Mouse (Mus musculus): ENCODE results near the gene Ndufa7.
"Not testable (repeated sequence)": the region's sequence is repeated elsewhere in the genome, so short reads cannot be mapped to it uniquely, and the experiment has no call there.

The Ndufa7 gene

DNA sequence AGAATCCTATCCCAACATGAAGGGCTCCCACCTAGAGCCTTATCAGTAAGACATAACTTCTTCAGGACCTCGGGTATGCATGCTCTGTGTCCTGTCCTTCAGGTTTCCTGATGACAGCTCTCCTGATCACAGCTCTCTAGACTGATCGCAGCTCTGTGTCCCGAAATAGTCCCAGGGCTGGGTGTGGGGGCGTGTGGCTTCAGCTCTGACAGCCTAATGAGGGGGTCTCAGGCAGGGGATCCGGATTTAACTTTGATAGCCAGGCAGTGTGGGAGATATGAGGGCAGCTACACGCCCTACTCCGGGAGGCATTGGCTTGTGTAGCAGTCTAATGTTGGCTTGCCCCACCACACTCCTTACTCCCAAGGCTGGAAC, 13.2 kb upstream of the Ndufa7 start:
- no peak for DNase-seq (ENCODE audit: low spot score)

DNA sequence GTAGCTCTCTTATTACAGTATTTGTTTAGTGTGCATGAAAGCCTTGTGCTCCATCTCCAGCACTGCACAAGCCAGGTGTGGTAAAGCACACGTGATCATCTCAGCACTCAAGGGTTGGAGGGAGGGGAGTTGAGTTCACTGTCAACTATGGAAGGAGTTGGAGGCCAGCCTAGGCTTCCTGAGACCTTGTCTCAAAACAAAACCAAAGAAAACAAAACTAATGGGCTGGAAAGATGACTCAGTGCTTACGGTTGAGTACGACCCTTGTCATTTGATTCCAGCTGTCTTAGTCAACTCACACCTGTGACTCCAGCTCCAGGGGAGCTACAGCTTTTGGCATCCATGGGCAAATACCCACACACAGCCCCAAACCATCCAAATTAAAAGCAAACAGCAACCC, 11.9 kb upstream of the Ndufa7 start:
- no peak for DNase-seq (ENCODE audit: low spot score)

DNA sequence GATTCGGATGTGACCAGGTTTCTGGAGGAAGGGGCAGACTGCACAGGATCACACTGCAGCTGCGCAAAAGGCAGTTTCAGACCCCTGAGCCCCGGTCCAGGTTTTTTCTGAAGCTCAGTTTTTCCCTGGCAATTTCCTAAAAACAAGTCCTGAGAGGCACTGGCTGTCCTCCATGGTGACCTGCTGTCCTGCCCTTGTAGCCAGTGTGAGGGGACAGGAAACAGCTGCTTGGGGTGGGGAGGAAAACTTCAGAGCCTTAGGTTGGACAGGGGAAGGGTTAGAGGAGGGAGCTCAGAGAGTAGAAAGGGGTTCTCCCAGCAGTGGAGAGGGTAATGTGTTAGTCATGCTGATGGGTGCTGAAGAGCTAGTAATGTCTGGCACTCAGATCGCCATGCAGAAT, 11.4 kb upstream of the Ndufa7 start:
- no peak for DNase-seq (ENCODE audit: low spot score)

DNA sequence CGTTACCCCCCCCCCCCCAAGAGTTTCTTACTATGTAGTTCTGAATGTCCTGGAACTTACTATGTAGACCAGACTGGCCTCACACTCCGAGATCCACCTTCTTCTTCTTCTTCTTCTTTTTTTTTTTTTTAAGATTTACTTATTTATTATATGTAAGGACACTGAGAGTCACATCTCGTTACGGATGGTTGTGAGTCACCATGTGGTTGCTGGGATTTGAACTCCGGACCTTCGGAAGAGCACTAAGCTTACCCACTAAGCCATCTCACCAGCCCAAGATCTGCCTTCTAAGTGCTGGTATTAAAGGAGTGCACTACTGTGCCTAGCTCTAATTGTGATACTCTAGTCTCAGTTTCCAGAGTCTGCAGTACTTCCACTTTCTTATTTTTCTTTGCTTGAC, 9.0 kb upstream of the Ndufa7 start:
- DNase-seq (ENCODE audit: low spot score) = no peak

DNA sequence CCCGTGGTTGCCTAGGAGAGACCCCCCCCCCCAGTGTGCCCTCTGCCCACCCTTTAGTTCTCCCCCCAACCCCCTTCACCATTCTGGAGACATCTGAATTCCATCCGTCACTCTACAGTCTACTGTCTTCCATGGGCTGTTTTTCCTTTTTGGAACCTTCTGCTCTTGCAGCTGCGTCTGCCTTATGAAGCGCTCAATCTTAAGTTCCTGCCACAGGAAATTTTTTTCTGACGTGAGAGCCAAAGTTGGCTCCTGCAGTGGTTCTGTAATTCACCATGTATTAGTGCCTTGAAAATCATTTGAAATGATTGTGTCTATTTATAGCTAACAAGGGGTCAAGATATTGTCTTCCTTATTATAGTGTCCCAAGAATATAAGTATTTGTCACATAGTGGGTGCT, 7.8 kb upstream of the Ndufa7 start:
- DNase-seq (ENCODE audit: low spot score) = no peak

DNA sequence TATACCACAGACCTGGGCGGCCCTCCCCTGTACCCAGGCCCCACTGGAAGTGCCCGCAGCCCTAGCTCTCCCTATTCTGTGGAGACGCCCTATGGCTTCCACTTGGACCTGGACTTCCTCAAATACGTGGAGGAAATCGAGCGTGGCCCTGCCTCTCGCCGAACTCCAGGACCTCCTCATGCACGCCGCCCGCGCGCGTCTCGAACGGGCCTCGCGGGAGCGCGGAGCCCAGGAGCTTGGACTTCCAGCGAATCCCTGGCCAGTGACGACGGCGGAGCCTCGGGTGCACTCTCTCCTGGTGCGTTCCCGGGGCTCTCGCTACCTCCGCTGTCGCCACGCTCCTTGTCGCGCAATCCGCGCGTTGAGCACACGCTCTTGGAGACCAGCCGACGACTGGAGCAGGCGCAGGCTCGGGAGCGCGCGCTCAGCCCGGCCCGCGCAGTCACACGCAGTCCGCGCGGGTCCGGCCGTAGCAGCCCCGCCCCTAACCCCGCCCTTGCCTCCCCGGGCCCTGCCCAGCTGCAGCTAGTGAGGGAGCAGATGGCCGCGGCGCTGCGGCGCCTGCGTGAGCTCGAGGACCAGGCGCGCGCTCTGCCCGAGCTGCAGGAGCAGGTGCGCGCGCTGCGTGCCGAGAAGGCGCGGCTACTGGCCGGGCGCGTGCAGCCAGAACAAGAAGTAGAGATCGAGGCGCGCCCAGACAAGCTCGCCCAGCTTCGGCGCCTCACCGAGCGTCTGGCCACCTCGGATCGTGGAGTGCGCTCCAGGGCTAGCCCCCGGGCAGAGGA, 7.0 kb upstream of the Ndufa7 start:
- peak; percentile 55 for DNase-seq (ENCODE audit: low spot score)

DNA sequence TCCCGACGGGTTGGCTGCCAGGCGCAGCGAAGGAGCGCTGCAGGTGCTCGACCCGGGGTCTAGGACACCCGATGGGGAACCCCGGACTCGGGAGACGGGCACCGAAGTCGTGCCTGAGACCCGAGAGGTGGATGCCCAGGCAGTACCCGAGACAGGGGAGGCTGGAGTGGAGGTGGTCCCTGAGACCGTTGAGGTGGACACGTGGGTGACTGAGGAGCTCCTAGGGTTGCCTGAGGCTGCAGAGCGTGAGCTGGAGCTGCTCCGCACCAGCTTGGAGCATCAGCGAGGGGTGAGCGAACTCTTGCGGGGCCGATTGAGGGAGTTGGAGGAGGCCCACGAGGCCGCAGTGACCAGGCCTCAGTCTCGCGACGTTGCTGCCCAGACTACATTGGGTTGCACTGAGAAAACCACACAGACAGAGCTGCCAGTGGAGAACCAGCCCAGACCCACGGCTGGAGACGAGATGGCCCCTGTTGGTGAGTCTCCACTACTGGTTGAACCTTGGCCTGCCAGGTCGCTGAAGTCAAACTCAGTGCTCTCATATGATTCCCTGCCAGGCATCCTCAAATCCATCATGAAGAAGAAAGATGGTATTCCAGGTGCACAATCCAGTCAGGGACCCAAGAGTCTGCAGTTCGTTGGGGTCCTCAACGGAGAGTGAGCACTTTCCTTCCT, 6.3 kb upstream of the Ndufa7 start:
- DNase-seq (ENCODE audit: low spot score) = no peak

DNA sequence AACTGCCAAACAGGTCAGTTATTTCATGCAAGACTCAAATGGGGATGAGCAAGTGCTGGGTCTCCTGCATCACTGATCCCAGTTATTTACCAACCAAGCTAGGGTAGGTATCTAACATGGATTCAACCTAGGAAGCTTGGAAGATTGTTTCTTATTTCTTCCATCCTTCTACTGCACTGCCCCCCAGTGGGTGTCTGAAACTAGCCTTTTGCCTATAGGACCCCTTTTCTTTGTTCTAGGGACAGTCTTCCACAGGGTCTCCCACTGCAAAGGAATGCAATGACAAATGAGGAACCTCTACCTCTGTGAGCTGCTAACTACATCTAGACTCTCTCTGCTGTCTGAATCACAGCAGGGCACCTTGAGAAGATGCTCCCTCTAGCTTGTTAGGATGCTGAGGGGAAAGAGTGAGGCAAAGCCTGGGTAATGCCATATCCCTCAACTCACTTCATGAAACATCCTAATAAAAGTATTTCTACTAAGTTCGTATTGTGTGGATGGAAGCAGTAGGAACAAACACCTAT, 1.9 kb upstream of the Ndufa7 start:
- no peak for DNase-seq (ENCODE audit: low spot score)

DNA sequence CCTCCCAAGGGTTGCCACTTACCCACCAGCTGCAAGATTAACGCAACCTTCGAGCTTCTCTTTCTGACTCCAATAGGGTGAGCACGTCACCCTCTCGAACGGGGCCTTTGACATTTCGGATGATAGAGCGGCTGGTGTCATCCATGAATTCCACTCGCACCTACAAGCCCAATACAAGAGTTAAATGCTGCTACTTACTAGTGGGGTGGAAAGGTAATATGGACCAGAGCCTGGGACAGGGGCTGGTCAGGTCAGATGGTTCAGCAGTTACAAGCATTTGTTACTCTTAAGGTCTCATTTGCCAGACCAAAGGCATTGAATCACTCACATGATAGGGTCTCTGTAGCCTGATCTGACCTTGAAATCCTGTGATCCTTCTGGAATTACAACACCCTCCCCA, 1.2 kb upstream of the Ndufa7 start:
- DNase-seq (ENCODE audit: low spot score) = not testable (repeated sequence)

DNA sequence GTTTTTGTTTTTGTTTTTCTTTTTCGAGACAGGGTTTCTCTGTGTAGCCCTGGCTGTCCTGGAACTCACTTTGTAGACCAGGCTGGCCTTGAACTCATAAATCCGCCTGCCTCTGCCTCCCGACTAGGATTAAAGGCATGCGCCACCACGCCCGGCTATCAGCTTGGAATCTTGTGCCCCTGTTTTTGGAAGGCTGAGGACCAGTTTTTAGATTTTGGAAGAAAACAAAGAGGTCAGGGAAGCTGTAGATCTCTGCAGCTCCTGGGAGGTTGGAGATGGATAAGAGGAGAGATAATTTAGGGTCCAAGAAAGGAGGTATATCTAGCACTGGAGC, 592 bp downstream of the Ndufa7 start:
- DNase-seq (ENCODE audit: low spot score) = not testable (repeated sequence)

DNA sequence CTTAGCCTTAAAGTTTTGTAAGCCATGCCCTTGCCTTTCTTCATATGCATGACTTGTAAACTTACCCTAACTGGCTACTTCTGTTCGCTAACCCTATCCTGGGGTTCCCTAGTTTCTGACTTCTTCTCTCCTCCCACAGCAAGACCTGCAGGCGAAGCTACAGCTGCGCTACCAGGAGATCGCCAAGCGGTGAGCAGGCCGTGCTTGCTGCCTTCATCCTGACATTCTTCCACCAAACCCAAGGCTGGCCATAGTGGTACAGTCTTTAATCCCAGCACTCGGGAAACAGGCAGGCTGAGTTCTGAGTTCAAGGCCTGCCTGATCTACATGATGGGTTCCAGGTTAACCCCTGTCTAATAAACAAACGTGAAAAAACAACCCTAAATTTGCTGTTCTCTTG, 1.1 kb downstream of the Ndufa7 start:
- no peak for DNase-seq (ENCODE audit: low spot score)

DNA sequence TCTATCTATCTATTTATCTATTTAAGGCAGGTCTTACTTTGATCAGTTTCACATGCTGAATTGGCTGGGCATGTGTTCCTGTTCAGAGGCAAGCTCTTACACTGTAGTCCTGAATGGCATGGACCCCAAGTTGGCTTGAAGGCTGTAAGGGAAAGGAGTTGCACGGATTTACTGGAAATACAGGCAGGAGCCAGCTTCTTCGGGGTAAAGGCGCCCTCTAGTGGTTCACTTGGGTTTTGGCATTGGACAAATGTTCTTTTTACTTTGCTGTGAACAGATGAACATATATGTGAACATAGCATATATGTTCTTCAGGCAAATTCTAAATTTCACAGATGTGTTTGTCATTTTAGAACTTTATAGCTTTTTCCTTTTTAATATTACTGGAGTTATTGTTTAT, 2.5 kb downstream of the Ndufa7 start:
- DNase-seq (ENCODE audit: low spot score) = peak; percentile 55

DNA sequence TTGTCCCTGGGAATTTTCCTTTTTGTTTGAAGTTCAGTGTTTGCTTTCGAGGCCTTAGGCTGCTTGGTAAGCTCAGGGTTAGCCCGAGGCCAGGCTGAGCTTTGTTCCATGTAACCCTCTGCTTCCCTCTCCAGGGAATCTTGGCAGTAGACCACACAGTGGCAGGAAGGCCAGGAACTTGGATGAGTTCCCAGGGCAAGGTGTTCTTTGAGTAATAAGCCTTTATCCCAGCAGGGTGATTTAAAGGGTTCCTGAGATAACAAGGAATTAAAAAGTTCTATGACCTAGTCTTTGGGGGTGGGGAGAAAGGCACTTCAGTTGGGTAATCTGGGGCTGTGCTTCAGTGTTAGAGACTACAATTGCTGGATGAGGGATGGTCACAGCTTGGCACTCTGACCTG, 4.5 kb downstream of the Ndufa7 start:
- no peak for DNase-seq (ENCODE audit: low spot score)

DNA sequence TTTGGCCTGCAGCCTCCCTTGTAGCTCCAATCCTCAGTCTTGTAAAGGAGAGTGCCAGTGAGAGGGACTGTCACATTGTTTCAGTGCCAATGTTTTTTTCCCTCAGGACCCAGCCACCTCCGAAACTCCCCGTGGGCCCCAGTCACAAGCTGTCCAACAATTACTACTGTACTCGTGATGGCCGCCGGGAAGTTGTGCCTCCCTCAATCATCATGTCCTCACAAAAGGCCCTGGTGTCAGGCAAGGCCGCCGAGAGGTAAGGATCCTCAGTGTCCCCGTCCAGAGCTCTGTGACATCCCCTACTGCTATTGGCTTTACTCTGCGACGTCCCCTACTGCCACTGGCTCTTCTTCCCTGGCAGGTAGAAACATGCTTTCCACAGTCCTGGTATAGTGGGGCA, 5.2 kb downstream of the Ndufa7 start:
- DNase-seq (ENCODE audit: low spot score) = no peak

DNA sequence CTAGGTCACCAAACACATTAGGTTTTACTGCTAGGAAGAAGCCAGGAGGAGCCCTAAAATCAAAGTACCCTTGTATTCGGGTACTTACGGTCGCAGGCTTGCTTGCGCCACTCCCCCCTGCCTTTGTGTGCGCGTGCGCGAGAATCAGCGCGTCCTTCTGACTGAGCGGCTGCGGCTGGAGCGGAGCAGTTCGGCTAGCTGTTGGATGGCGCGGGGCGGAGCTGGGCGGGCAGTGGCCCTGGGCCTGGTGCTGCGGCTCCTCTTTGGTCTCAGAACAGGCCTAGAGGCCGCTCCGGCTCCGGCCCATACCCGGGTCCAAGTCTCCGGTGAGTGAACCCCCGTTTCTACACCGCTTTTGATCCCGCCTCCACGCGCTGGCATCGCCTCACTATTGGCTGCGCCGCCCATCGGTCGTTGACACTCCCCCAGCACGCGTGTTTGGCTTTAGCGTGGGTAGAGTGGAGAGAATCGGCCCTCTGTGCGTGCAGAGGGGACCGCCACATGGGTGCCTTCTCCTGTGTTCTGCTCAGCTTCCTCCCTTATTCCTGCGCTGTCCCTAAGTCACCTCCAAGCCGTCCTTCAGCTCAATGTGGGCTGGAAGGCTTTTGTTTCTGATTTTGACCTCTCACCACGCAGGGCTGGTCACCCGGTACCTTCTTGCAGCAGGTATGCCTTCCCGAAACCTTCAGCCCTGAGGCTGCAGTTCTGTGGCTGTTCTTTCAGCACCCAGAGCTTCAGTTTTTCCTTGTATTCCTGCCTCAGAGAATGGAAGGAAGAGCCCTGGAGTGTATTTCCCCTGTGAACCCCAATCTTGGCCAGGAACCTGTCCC, 18.8 kb downstream of the Ndufa7 start, which contains the start of gene Cd320:
TSS of gene Cd320 (plus strand) at position 126 of the 830 bp plus-strand sequence.
- DNase-seq (ENCODE audit: low spot score) = peak; percentile 86

DNA sequence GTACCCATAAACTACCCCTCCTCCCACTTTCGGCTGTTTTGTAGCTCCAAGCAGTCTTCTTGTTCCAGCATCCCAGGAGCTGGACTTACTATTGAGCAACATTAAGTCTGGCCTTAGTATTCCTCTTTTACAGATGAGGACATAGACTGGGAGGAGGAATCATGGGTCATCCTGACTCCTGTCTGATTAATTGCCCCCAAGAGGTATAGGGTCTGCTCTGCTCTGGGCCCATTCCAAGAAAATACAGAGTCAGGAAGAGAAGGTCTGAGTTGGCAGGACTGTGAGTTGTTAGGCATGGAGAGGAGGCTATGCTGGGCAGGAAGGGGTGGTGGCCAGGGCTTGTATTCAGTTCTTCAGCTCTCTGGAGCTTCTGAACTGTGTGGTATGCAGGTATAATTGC, 19.8 kb downstream of the Ndufa7 start:
- no peak for DNase-seq (ENCODE audit: low spot score)

DNA sequence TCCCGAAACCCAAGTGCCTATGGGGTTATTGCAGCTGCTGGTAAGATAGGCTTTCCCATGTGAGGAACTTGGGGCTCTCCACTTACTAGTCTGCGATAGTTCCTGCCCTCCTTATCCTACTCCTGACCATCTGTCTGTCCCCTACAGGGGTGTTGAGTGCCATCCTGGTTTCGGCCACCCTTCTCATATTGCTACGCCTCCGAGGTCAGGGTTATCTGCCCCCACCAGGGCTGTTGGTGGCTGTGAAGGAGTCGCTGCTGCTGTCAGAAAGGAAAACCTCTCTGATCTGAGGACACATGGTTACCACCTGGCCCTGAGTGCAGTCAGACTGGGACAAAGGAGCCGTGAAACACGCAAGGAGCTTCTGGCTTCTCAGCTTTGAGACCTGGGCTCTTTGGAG, 23.8 kb downstream of the Ndufa7 start:
- DNase-seq (ENCODE audit: low spot score) = no peak

DNA sequence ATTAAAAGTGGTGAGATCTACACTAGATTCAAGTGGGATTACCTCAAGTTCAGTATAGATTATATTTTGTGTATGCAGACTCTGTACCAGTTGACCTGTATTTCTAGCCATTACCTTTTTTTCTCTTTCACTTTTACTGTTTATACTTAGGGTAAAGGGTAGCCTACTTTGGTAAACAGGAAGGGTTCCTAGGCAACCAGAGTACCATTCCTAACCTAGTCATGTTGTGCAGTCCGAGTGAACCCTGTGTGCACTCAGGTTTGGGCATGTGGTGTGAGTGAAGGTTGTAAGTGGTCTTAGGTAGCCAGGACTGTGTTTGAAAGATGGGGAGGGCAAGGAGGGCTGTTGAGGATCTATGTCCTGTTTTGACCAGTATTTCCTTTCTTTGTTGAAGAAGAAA, 27.0 kb downstream of the Ndufa7 start:
- no peak for DNase-seq (ENCODE audit: low spot score)

DNA sequence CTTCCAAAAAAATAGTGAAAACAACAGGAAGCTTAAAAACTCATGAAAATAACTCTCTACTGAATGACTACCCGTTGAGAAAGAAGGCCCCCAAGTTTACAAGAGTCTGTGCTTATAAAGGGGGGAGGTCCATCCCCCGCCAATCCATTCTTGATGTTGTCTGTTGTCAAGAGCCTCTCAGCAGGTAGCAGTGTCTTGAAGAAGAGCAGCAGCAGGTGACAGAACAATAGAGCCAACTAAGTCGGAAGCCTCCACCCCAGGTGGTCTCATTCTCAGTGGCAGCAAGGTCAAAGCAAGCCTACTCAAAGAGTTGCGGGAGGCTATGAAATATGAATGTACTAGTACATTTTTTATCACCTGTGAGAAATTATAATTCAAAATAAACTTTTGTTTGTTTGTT, 33.4 kb downstream of the Ndufa7 start:
- DNase-seq (ENCODE audit: low spot score) = no peak

DNA sequence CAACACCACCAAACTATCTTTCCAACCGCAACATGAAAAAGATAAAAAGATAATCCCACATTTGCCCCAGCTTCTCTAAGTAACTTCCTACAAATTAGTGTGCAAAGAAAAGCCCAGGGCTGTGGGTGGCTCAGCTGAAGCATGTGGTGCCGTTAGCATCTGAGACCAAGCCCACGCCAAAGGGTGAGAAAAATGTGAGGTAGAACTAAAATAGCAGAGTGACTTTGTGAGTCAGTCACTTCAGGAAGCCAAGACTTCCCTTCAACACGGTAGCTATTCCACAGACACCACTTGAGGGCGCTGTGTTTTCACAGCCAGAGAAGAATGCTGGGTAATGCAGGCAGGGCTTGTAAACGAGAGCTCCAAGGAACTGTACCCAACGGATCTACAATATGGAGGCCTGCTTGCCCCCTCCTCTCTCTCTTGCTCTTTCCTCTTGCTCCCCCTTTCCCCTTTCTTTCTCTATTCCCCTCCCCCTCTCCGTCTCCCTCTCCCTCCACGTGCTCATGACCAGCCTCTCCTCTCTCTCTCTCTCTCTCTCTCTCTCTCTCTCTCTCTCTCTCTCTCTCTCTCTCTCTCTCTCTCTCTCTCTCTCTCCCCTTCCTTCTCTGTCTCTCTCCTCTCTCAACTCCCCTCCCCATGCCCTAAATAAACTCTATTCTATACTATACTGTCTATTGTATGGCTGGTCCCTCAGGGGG, 41.1 kb downstream of the Ndufa7 start:
- peak; percentile 53 for DNase-seq (ENCODE audit: low spot score)

DNA sequence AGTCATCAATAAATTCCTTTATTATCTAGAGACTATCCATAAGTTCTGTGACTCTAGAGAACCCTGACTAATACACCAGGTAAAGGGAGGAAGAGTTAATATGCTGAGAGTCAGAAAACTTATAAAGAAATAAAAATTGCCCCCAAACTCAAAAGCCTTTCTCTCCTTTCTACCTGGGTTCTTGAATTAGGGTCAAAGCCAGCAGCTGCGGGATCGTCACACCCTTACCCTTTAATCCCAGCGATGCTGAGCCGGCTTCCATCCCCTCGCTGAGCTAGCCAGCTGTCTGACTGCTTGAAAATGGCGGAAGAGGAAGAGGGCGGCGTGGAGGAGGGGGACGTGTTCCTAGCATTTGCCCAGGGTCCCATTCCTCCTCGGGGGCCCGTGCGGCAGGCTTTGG, 49.2 kb downstream of the Ndufa7 start, which contains the start of gene Gm7029:
TSS of gene Gm7029 (plus strand) at position 301 of the 400 bp plus-strand sequence.
- not testable (repeated sequence) for DNase-seq (ENCODE audit: low spot score)

DNA sequence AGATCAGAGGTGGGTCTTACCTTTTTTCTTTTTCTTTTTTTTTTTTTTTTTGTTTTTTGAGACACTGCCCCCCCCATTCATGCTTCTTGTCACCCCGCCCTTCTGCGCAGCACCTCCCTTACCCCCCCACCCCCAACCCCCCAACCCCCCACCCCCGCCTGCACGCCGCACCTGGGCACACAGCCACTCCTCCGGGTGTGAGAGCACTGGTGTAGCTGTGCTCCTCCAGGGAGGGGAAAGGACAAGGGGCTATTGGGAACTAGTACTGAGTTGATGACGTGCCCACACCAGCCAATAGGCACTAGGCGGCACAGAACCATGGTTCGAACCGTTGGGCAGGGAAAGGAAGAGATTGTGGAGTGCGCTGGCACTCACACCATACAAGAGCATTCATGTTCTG, 50.0 kb downstream of the Ndufa7 start:
- DNase-seq (ENCODE audit: low spot score) = no peak
